Mouse (Mus musculus): ENCODE data around the gene Tas2r123. TPM values are rescaled to one million over a fixed set of nuclear protein-coding genes. Genes with fewer than 3 reads are reported as not detected.

Tas2r123 gene
- polyA plus RNA-seq (2014; fragmentation: Illumina TruSeq; extraction: RNeasy Lipid Tissue Mini Kit (QIAGEN cat#74804); ENCODE audit: low read depth, low replicate concordance): not detected

DNA sequence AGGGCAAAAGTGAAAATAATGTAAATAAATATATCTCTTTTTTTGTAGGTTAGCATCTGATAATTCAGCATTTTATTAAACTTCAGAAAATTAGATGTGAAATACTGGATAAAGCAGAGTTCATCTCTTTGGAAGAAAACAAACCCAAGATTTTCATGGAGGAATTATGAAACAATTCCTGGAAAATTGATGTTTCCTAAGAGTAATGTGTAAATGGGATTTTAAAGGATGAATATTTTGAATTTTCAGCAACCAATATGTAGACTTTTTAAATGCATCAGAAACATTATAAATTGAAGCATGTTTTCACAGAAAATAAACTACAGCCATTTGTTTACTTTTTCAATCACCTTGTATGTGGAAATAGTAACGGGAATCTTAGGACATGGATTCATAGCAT lies at the start of gene Tas2r123:
Gene Tas2r123 (plus strand): TSS at position 301 of the 400 bp plus-strand sequence.

DNA sequence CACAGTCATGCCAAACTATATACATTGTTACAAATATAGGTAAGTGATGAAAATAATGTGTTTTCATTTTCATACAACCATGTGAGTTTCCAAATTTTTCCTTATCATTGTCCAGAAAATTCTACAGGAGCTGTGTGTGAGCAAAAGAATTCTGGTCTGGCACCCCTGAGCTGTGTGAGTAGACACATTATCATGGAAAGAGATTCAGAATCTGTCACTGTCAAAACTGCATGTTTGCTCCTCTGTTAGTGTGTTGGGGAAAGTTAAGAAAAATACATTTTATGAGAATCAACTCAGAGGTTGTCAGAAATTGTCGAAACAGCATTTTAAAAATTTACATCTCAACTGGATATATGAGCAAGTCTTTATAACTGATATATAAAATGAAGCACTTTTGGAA lies 44.4 kb upstream of the Tas2r123 start, which contains the start of gene Tas2r117:
Gene Tas2r117 (plus strand): TSS at position 301 of the 400 bp plus-strand sequence.

DNA sequence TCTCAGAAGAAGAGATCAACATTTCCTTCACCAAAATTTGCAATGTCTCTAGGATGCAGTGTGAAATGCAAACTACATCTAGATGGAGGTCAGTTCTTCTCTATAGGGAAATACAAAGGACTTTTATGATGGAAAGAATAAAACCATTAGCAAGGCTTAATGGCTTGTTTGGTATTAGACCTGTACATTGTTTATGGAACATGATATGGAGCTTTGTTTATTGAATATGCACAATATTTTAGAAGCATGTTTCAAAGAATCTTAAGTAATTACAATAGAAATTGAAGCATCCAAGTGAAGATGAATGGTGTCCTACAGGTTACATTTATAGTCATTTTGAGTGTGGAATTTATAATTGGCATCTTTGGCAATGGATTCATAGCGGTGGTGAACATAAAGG lies 8.2 kb downstream of the Tas2r123 start, which contains the start of gene Tas2r116:
Gene Tas2r116 (plus strand): TSS at position 301 of the 400 bp plus-strand sequence.

DNA sequence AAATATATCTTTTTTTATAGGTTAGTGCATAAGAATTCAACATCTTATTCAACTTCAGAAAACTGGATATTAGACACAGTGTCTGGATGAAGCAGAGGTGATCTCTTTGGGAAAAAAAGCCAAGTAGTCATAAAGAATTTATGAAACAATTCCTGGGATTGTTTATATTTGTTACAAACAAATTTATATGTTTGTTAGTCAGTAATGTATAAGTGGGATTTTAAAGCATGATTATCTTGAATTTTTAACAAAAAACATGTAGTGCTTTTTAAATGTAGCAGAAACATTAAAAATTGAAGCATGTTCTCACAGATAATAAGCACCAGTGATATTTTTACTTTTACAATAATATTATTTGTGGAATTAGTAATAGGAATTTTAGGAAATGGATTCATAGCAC lies 20.8 kb downstream of the Tas2r123 start, which contains the start of gene Tas2r110:
Gene Tas2r110 (plus strand): TSS at position 301 of the 400 bp plus-strand sequence.

DNA sequence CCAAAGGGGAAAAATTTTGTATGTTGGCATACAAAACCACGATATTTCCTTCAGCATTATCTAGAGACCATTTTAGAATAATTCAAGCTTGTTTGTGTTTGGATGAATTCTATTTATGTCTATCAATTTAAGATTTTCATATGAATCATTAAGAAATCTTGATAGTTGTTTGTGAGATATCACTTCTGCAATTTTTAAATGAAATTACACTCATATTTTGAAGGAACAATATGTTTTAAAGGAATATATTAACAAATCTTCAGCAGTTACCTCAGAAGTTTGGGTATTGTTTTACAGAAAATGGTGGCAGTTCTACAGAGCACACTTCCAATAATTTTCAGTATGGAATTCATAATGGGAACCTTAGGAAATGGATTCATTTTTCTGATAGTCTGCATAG lies 45.8 kb downstream of the Tas2r123 start, which contains the start of gene Tas2r113:
Gene Tas2r113 (plus strand): TSS at position 301 of the 400 bp plus-strand sequence.

Other genes starting within 250 kb of the Tas2r123 start
- not detected for gene A630073D07Rik, start 195.6 kb upstream of the Tas2r123 start, polyA plus RNA-seq (2014; fragmentation: Illumina TruSeq; extraction: RNeasy Lipid Tissue Mini Kit (QIAGEN cat#74804); ENCODE audit: low read depth, low replicate concordance)
- gene Tas2r120, start 190.2 kb upstream of the Tas2r123 start, polyA plus RNA-seq (2014; fragmentation: Illumina TruSeq; extraction: RNeasy Lipid Tissue Mini Kit (QIAGEN cat#74804); ENCODE audit: low read depth, low replicate concordance): not detected
- gene Tas2r121, start 146.1 kb upstream of the Tas2r123 start, polyA plus RNA-seq (2014; fragmentation: Illumina TruSeq; extraction: RNeasy Lipid Tissue Mini Kit (QIAGEN cat#74804); ENCODE audit: low read depth, low replicate concordance): not detected
- not detected for gene Tas2r122, start 135.2 kb upstream of the Tas2r123 start, polyA plus RNA-seq (2014; fragmentation: Illumina TruSeq; extraction: RNeasy Lipid Tissue Mini Kit (QIAGEN cat#74804); ENCODE audit: low read depth, low replicate concordance)
- gene Tas2r115, start 109.1 kb upstream of the Tas2r123 start, polyA plus RNA-seq (2014; fragmentation: Illumina TruSeq; extraction: RNeasy Lipid Tissue Mini Kit (QIAGEN cat#74804); ENCODE audit: low read depth, low replicate concordance): not detected
- gene Tas2r124, start 92.4 kb upstream of the Tas2r123 start, polyA plus RNA-seq (2014; fragmentation: Illumina TruSeq; extraction: RNeasy Lipid Tissue Mini Kit (QIAGEN cat#74804); ENCODE audit: low read depth, low replicate concordance): not detected
- not detected for gene Tas2r102, start 85.0 kb upstream of the Tas2r123 start, polyA plus RNA-seq (2014; fragmentation: Illumina TruSeq; extraction: RNeasy Lipid Tissue Mini Kit (QIAGEN cat#74804); ENCODE audit: low read depth, low replicate concordance)
- gene Tas2r136, start 69.0 kb upstream of the Tas2r123 start, polyA plus RNA-seq (2014; fragmentation: Illumina TruSeq; extraction: RNeasy Lipid Tissue Mini Kit (QIAGEN cat#74804); ENCODE audit: low read depth, low replicate concordance): not detected
- not detected for gene Tas2r117, start 44.3 kb upstream of the Tas2r123 start, polyA plus RNA-seq (2014; fragmentation: Illumina TruSeq; extraction: RNeasy Lipid Tissue Mini Kit (QIAGEN cat#74804); ENCODE audit: low read depth, low replicate concordance)
- not detected for gene Tas2r116, start 8.3 kb downstream of the Tas2r123 start, polyA plus RNA-seq (2014; fragmentation: Illumina TruSeq; extraction: RNeasy Lipid Tissue Mini Kit (QIAGEN cat#74804); ENCODE audit: low read depth, low replicate concordance)
- gene Tas2r110, start 20.9 kb downstream of the Tas2r123 start, polyA plus RNA-seq (2014; fragmentation: Illumina TruSeq; extraction: RNeasy Lipid Tissue Mini Kit (QIAGEN cat#74804); ENCODE audit: low read depth, low replicate concordance): not detected
- gene Tas2r113, start 45.9 kb downstream of the Tas2r123 start, polyA plus RNA-seq (2014; fragmentation: Illumina TruSeq; extraction: RNeasy Lipid Tissue Mini Kit (QIAGEN cat#74804); ENCODE audit: low read depth, low replicate concordance): not detected
- gene Tas2r125, start 62.5 kb downstream of the Tas2r123 start, polyA plus RNA-seq (2014; fragmentation: Illumina TruSeq; extraction: RNeasy Lipid Tissue Mini Kit (QIAGEN cat#74804); ENCODE audit: low read depth, low replicate concordance): not detected
- gene Tas2r129, start 104.0 kb downstream of the Tas2r123 start, polyA plus RNA-seq (2014; fragmentation: Illumina TruSeq; extraction: RNeasy Lipid Tissue Mini Kit (QIAGEN cat#74804); ENCODE audit: low read depth, low replicate concordance): not detected
- not detected for gene Tas2r131, start 110.8 kb downstream of the Tas2r123 start, polyA plus RNA-seq (2014; fragmentation: Illumina TruSeq; extraction: RNeasy Lipid Tissue Mini Kit (QIAGEN cat#74804); ENCODE audit: low read depth, low replicate concordance)
- gene Tas2r109, start 133.8 kb downstream of the Tas2r123 start, polyA plus RNA-seq (2014; fragmentation: Illumina TruSeq; extraction: RNeasy Lipid Tissue Mini Kit (QIAGEN cat#74804); ENCODE audit: low read depth, low replicate concordance): not detected
- gene Tas2r103, start 190.0 kb downstream of the Tas2r123 start, polyA plus RNA-seq (2014; fragmentation: Illumina TruSeq; extraction: RNeasy Lipid Tissue Mini Kit (QIAGEN cat#74804); ENCODE audit: low read depth, low replicate concordance): not detected
- not detected for gene Tas2r140, start 208.7 kb downstream of the Tas2r123 start, polyA plus RNA-seq (2014; fragmentation: Illumina TruSeq; extraction: RNeasy Lipid Tissue Mini Kit (QIAGEN cat#74804); ENCODE audit: low read depth, low replicate concordance)